Mouse (Mus musculus) megakaryocyte-erythroid progenitor cell, adult 5 weeks (primary cell): Measurements from ENCODE around the gene Scarf1. TPM values are rescaled to one million over a fixed set of nuclear protein-coding genes. Genes with fewer than 3 reads are reported as not detected.

ENCODE experiments used
- polyA plus RNA-seq: library from polyadenylated mRNA; stranded (reverse); fragments of >175 nt; gene quantifications from 2 replicates; pipeline ENCODE4 v1.2.3, GENCODE M21; 2012

Scarf1 gene
- 15.1 and 16.1 TPM in 2 replicates for polyA plus RNA-seq

DNA sequence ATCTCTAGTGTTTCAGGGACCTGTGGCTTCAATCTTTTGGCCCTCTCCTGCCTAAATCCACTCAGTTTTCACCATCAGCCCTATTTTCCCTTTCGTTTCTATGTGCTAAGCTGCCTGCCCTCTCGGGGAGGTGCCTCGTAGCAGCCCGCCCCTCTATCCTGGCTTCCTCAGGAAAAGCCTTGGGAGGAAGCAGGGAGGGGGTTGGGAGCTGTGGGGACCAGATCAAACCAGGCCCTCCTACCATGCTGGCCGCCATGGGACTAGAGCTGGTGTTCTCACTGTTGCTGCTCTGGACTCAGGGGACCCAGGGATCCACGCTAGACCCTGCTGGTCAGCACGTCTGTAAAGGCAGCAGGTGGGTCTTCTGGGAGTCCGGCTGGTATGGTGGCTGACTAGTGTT lies at the start of gene Scarf1:
TSS of gene Scarf1 (plus strand) at position 205 of the 400 bp plus-strand sequence.

GRCm38 (mm10) chr11:75486601-75487285 lies 26.6 kb upstream of the Scarf1 start, which contains the start of gene Prpf8:
Gene Prpf8, plus strand, starts transcription at chr11:75486816.

DNA sequence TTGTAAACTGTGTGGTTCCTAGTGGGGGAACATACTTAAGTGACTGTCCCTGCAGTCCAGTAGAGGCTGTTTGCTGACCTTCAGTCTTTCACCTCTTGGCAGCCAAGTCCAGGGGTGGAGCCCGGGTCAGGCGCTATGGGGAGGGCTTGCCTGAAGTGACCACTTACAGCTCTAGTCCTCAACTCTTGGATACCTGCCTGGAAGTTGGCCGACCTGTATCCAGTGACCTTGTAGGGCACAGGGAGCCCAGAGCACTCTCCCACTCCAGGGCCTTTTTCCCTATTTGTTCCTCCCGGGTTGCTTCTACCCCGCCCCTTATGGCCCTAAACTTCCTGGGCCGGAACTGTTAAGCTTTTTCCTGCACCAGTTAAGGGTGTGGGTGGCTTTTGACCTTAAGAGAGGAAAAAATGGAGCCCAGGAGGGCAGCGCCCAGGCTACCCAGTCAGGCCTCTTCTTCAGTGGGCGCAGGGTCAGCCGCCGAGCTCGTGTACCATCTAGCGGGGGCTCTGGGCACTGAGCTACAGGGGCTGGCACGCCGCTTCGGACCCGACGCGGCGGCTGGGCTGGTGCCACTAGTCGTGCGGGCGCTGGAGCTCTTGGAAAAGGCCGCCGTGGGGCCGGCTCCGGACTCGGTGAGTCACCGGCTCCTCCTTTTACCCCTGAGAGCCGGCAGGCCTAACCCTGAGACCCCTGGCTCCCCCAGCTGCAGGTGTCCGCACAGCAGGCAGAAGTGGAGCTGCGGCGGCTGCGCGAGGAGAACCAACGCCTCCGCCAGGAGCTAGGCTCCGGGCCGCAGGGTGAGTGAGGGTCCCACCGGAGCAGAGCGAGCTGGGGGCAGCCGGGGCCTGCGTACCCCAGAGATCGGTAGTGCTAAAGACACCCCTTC lies 3.4 kb upstream of the Scarf1 start, which contains the start of gene Rilp:
TSS of gene Rilp (plus strand) at position 354 of the 886 bp plus-strand sequence.

GRCm38 (mm10) chr11:75531469-75532242 lies 18.3 kb downstream of the Scarf1 start, which contains the start of gene Slc43a2:
Gene Slc43a2, plus strand, starts transcription at chr11:75531694.

Other genes with a start within 250 kb of the Scarf1 start
- 63.7 and 70.6 TPM in 2 replicates for gene Rpa1, start 165.2 kb upstream of the Scarf1 start, polyA plus RNA-seq
- gene Smyd4, start 165.1 kb upstream of the Scarf1 start, polyA plus RNA-seq = 1.0 and 1.1 TPM in 2 replicates
- gene Serpinf1, start 90.8 kb upstream of the Scarf1 start, polyA plus RNA-seq = 70.7 and 77.3 TPM in 2 replicates
- 0.15 TPM in 1 of 2 replicates, not detected in the other for gene Serpinf2, start 73.9 kb upstream of the Scarf1 start, polyA plus RNA-seq
- gene Wdr81, start 58.8 kb upstream of the Scarf1 start, polyA plus RNA-seq = 19.9 and 22.9 TPM in 2 replicates
- 4.8 and 6.5 TPM in 2 replicates for gene Tlcd2, start 51.8 kb upstream of the Scarf1 start, polyA plus RNA-seq
- 39.6 and 47.9 TPM in 2 replicates for gene Prpf8, start 26.7 kb upstream of the Scarf1 start, polyA plus RNA-seq
- gene Rilp, start 3.4 kb upstream of the Scarf1 start, polyA plus RNA-seq = 1.1 and 1.7 TPM in 2 replicates
- gene Slc43a2, start 18.2 kb downstream of the Scarf1 start, polyA plus RNA-seq = 11.7 and 18.5 TPM in 2 replicates
- 50.6 and 61.9 TPM in 2 replicates for gene Pitpna, start 74.6 kb downstream of the Scarf1 start, polyA plus RNA-seq
- gene Inpp5k, start 117.4 kb downstream of the Scarf1 start, polyA plus RNA-seq = 51.1 and 62.5 TPM in 2 replicates
- gene Myo1c, start 137.0 kb downstream of the Scarf1 start, polyA plus RNA-seq = 20.9 and 22.6 TPM in 2 replicates
- gene Crk, start 165.7 kb downstream of the Scarf1 start, polyA plus RNA-seq = 90.4 and 104 TPM in 2 replicates
- 432 and 570 TPM in 2 replicates for gene Ywhae, start 219.3 kb downstream of the Scarf1 start, polyA plus RNA-seq